Mouse (Mus musculus) spleen, adult 2 months (tissue): ENCODE measurements around the gene 1700016D06Rik.

Experiments used
- CTCF ChIP-seq: fragments of 200-500 bp; IDR thresholded peaks from 2 replicates; pipeline ENCODE4 v1.5.1; 2011; ENCODE audit warnings: mild to moderate bottlenecking, inconsistent platforms; ENCODE audit not compliant: insufficient read depth, insufficient read length, insufficient replicate concordance; ENCODE audit errors: extremely low read depth
- POLR2A ChIP-seq: fragments of 200-500 bp; IDR thresholded peaks from 2 replicates; pipeline ENCODE4 v1.6.1; 2011; ENCODE audit warnings: low read depth, low read length, inconsistent platforms

- TF ChIP-seq CTCF (no peak), POLR2A (no peak)
Observed at GRCm38 (mm10) chr8:11743580-11743979, 42.7 kb upstream of the 1700016D06Rik start.
